Mouse (Mus musculus): ENCODE data around the gene Itgb1bp1.

Gene Itgb1bp1

GRCm38 (mm10) chr12:21286243-21286622, at the start of gene Itgb1bp1:
Gene Itgb1bp1, minus strand, starts transcription at chr12:21286284.
- peak; percentile 99 for DNase-seq

GRCm38 (mm10) chr12:21335869-21336268, 49.8 kb upstream of the Itgb1bp1 start:
- DNase-seq, result no peak

DNA sequence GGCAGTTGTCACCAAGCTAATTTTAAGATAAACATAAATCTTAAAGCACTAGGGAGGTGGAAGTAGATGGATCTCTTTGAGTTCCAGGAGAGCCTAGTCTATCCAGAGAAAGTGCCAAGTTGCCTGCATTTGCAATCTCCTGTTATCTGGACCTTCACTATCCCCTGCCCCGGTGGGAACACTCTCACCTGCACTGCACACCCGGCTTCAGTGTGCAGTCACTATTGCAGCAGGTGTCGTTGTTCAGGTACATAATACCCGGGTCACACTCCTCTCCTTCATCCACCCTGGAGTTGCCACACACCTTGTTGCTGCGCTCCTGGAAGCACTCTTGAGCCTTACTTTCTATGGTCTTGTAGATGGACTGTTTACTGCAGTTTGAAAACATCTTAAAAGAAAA, 47.7 kb upstream of the Itgb1bp1 start:
- no peak for DNase-seq

GRCm38 (mm10) chr12:21333021-21333420, 46.9 kb upstream of the Itgb1bp1 start:
- no peak for DNase-seq

DNA sequence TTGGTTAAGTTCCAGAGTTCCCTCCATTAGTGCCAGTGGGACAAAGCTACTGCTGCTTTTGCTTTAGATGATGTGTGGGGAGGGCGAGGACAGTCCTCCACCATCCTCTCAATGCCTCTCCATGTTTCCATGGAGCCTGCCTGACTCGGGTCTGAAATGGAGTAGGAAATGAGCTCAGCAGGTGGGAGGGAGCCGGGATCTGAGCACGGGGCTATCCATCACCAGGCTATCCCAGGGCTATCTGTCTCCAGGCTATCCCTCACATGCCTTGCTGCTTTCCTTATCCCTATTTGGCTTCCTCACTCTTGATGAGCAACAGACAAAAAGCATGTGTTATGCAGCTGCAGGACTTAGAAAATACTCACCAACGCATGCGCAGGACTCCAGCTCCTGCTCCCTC, 45.6 kb upstream of the Itgb1bp1 start:
- DNase-seq, result no peak

DNA sequence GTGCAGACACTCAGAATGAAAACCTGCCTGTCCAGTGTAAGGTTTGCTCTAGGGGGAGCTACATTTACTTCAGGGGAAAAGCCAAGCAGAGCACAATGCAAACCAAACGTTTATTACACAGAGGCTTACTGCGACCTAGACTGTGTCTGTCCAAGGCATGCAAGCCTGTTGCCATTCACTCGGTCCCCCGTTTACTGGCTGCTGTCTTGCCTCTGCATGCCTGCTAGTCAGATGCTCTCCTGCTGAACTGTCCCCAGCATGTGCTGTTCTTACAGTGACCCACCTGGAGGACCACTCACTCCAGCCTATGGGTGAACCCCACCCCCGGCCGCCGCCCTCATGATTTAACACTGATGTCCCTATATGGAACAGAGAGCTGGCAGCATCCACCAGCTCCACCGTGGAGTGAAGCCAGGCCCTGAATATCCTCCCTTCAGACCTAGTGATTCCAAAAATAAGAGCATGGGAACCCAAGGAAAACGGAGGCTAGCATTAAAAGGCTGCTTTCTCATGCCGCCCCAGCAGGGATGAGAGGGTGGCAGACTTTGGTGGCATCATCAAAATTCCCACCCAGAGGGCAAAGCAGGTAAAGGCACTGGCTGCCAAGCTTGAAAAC, 45.0 kb upstream of the Itgb1bp1 start:
- DNase-seq, result no peak

DNA sequence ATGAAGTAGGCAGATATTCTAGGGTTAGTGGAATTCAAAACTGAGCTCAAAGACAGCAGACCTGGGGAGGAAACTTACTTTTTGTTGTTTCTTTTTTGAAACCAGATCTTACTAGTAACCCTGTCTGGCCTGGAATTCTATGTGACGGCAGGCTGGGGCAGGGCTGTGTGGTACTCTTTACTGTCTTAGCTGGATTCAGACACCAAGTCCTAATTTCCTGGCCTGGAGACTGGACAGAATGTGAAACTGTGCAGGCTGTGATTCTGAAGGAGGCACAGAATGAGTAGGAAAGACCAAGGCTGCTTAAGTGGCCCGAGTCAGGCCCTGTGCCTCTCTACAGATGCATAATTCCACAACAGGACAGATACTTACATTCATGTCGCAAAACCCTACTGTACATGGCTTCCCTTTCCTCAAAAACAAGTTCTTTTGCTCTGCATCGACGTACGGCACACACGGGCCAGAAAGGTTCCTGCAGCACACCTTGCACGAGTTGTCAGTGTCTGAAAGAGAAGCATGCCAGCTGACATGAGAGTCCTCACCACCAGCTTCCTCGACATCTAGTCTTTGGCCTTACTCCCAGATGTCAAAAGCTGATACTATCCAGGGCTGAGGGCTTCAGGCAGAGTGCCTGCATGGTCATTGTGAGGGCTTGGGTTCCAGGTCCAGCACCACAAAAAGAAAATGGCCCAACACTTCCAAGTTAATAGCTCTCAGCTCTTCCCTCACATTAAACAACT, 43.7 kb upstream of the Itgb1bp1 start:
- no peak for DNase-seq

GRCm38 (mm10) chr12:21326325-21326724, 40.2 kb upstream of the Itgb1bp1 start:
- DNase-seq, result no peak

DNA sequence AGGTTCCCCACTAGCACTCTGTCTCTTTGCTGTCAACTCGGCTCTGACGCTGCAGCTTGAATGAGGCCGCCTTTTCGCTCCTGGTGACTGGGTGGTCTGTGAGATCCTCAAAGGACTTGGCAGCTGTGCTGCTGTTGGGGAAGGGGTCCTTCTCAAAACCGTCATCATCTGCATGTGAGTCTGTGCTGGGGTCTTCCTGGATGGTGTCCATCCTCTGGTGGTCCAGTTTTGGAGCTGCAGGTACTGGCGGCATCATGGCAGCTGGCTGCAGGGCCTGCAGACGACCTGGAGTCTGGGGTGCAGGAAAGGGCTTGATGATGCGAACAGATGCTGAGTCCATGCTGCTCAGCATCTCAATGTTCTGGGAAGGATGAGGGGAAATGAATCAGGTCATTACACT, 39.2 kb upstream of the Itgb1bp1 start:
- DNase-seq, result no peak

DNA sequence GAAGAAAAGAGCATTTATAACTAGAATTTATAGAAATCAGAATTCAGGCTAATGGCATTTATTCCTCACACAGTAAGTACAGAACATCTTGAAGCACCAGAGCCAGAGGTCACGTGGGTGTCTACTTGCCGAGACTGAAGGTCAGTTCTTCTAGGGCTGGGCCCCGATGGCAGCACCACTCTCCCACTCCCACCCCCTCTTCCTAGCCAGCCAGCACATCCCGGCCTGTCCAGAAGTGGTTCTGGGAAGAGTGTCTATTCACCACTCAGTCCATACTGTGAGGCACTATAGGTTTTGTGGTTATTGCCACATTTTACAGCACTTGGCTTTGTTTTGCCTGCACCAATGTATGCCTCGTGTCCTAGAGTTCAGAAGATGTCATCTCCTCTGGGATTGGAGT, 38.0 kb upstream of the Itgb1bp1 start:
- no peak for DNase-seq

DNA sequence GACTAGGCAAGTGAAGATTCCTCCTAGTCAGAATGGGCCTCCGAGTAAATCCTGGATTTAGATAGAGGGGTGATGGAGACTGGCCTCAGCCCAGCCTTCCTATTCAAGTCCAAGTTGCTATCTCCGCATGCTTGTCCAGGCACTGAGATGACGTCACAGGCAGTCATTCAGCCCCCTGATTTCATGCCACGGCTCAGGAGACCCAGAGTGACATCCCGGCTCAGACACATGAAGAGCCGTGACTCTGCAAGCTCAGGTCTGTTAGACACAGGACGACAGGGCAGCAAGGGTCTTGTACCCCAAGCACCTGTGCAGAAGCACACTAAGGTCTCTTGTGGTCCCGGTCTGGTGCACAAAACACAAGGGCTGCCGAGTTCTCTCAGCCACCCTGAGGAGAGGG, 36.8 kb upstream of the Itgb1bp1 start:
- DNase-seq, result no peak

- DNase-seq, result no peak
These were observed 36.2 kb upstream of the Itgb1bp1 start for GRCm38 (mm10) chr12:21322296-21322695.

GRCm38 (mm10) chr12:21321170-21321569, 35.1 kb upstream of the Itgb1bp1 start:
- DNase-seq, result no peak

GRCm38 (mm10) chr12:21320317-21320716, 34.2 kb upstream of the Itgb1bp1 start:
- peak; percentile 59 for DNase-seq

DNA sequence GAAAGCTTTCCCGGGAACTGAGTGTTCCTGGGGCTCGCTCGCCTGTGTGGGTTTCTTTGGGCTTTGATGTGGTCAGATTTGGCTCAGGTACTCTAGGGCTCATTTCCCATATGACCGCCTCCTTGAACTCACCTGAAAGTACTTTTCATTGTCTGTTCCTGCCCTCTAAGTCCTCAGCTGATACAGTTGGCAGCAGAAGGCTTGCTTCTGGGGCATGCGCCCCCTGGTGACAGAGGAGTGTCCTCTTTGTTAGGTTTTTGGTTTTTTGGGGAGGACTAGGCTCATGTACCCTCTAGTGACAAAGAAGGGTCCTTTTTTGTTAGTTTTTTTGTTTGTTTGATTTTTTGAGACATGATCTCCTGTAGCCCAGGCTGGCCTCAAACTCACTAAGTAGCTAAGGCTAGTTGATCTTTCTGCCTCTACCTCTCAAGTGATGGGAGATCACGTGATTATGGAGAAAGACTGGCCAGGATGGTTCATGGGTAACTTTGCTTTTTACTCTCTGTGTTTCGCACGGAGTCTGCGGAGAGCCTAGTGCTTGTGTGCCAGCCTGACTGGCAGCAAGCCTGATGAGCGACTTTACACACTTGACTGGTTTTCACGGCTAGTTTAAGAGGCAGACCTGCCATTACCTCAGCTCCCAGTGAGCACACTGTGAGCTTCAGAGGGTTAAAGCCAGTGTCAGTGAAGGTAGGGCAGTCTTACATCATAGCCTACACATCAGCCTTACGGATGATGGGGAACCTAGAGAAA, 32.2 kb upstream of the Itgb1bp1 start:
- DNase-seq, result peak; percentile 68

GRCm38 (mm10) chr12:21316869-21317265, 30.8 kb upstream of the Itgb1bp1 start:
- peak; percentile 34 for DNase-seq

DNA sequence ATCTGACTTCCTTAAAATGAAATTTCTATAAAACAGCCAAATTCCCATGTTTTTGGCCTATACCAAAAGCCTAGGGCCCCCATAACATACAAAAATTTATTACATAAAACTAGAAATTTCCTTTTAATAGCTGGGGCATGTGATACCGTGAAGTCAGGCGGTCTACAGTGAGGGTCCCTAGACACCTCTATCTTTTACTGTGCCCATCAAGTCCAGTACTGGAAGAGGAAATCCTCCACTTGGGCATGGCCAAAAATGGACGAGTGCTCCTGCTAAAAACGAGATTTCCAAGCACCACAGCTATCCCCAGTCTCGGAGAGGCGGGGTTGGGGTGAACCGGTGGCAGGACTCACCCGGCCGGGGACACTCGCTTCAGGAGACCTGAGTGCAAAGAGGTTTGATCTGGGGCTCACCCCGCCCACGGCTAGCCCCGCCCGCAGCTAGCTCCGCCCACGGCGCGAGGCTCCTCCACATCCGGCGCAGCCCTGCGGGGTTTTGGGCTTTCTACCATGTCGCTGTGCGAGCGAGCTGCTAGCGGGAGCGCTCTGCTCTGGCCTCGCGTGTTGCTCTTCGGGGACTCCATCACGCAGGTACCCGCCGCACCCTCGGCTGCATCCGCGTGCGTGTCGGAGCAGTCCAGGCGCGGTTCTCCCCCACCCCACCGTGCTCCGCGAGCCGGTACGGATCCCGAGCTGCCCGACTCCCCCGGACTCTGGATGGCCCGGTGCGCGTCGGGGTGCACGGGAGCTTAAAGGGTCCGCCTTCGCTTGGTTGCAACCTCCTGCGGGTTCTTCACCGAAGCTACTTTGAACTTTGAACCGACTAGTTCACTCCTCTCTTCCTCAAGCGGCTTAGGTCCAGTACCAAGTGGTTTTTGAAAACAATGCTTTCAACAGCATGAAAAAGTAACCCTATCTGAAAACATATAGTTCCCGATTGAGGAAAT, 30.1 kb upstream of the Itgb1bp1 start, which contains the start of gene Iah1:
Gene Iah1, plus strand, starts transcription at position 467 of the 946 bp plus-strand sequence.
- peak; percentile 87 for DNase-seq

- no peak for DNase-seq
These were observed 26.1 kb upstream of the Itgb1bp1 start for GRCm38 (mm10) chr12:21312201-21312600.

DNA sequence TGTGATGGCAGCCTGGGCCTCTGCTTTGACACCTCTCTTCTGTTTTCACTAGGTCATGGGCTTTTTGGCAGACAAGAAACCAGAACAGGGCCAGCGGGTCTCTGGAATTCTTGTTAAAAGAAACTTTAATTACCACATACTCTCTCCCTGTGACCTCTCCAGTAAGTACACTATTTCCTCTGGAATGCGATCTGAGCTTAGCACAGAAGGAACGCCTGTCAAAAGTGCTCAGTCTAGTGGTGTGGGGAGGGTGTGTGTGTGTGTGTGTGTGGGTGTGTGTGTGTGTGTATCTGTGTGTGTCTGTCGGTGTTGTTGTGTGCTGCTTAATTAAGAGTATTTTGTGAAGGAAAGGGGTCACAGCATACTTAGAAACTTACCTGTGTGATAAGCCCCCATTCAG, 20.6 kb upstream of the Itgb1bp1 start:
- no peak for DNase-seq

DNA sequence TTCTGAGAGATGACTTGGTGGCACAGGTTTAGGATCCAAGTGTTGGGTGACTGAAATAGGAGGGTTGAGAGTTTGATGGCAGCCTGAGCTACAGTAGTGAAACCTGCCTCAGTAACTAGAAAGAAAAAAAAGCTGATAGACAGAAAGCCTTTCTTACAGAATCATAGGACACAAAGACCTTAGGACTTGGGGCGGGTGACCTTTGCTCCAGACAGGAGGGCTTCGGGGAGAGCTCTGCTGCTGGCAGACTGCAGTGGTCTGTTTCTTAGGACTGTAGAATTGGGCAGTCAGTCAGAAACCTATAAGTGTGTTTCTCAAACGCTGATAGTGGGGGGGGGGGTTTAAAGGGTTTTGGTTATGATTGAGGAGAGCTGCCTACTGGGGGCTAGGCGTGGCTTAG, 19.7 kb upstream of the Itgb1bp1 start:
- no peak for DNase-seq

GRCm38 (mm10) chr12:21302361-21302783, 16.3 kb upstream of the Itgb1bp1 start:
- DNase-seq, result no peak

- DNase-seq, result no peak
These were observed 15.8 kb upstream of the Itgb1bp1 start for GRCm38 (mm10) chr12:21301932-21302331.

- no peak for DNase-seq
These were observed 15.2 kb upstream of the Itgb1bp1 start for GRCm38 (mm10) chr12:21301324-21301723.
